Mouse (Mus musculus) urinary bladder, postnatal 10 days (tissue): Measurements from ENCODE around the gene Slc22a23.

ENCODE experiments used
- DNase-seq: peaks from one replicate; pipeline ENCODE4 v3.0.0; 2022; ENCODE audit warnings: low spot score

The Slc22a23 gene

GRCm38 (mm10) chr13:34266942-34267660, 77.9 kb downstream of the Slc22a23 start:
- no peak for DNase-seq

- DNase-seq: no peak
Observed at GRCm38 (mm10) chr13:34266067-34266466, 78.9 kb downstream of the Slc22a23 start.

GRCm38 (mm10) chr13:34265576-34265975, 79.4 kb downstream of the Slc22a23 start:
- no peak for DNase-seq

GRCm38 (mm10) chr13:34265022-34265565, 79.9 kb downstream of the Slc22a23 start:
- no peak for DNase-seq

- no peak for DNase-seq
Observed at GRCm38 (mm10) chr13:34264508-34264907, 80.5 kb downstream of the Slc22a23 start.

GRCm38 (mm10) chr13:34258765-34259164, 86.2 kb downstream of the Slc22a23 start:
- no peak for DNase-seq

- DNase-seq: no peak
Observed at GRCm38 (mm10) chr13:34257177-34257576, 87.8 kb downstream of the Slc22a23 start.

GRCm38 (mm10) chr13:34256676-34257075, 88.3 kb downstream of the Slc22a23 start:
- no peak for DNase-seq

GRCm38 (mm10) chr13:34255297-34255696, 89.7 kb downstream of the Slc22a23 start:
- DNase-seq: no peak

GRCm38 (mm10) chr13:34254691-34255090, 90.3 kb downstream of the Slc22a23 start:
- no peak for DNase-seq

GRCm38 (mm10) chr13:34253736-34254135, 91.2 kb downstream of the Slc22a23 start:
- no peak for DNase-seq

- DNase-seq: no peak
Observed at GRCm38 (mm10) chr13:34248941-34249920, 95.8 kb downstream of the Slc22a23 start.

- no peak for DNase-seq
Observed at GRCm38 (mm10) chr13:34248107-34248506, 96.9 kb downstream of the Slc22a23 start.

- DNase-seq: no peak
Observed at GRCm38 (mm10) chr13:34246821-34247220, 98.2 kb downstream of the Slc22a23 start.

- no peak for DNase-seq
Observed at GRCm38 (mm10) chr13:34245216-34245615, 99.8 kb downstream of the Slc22a23 start.

- no peak for DNase-seq
Observed at GRCm38 (mm10) chr13:34244186-34244585, 100.8 kb downstream of the Slc22a23 start.

GRCm38 (mm10) chr13:34242211-34242610, 102.8 kb downstream of the Slc22a23 start:
- DNase-seq: no peak

GRCm38 (mm10) chr13:34240087-34240428, 104.9 kb downstream of the Slc22a23 start:
- no peak for DNase-seq

GRCm38 (mm10) chr13:34239371-34240086, 105.5 kb downstream of the Slc22a23 start:
- DNase-seq: no peak

- DNase-seq: no peak
Observed at GRCm38 (mm10) chr13:34238646-34239290, 106.2 kb downstream of the Slc22a23 start.

- no peak for DNase-seq
Observed at GRCm38 (mm10) chr13:34235056-34235455, 109.9 kb downstream of the Slc22a23 start.

GRCm38 (mm10) chr13:34234439-34234838, 110.5 kb downstream of the Slc22a23 start:
- no peak for DNase-seq
